Comparison of ENCODE assay signal across 8 mouse cellular contexts in genomic region chr2:92391703-92392317, GRCm38 (mm10). TPM values are rescaled to one million over a fixed set of nuclear protein-coding genes. Genes with fewer than 3 reads are reported as not detected.
DNase-seq lines count a peak whose midpoint lies in the region; ATAC-seq and TF ChIP-seq lines count a peak whose summit lies in the region.
"Had no signal": no experiment of that assay in that cellular context is flagged by ENCODE, and none has a peak within 500 bp of the region (broad histone marks: within the 10 kb centered on the region; RNA-seq: fewer than 3 reads in every experiment).

No protein-coding gene starts in this region.

- H3K4me2 ChIP-seq in intestine, embryonic 15.5 days (replicated peaks): peak overlapping the region; percentile 61
- peak overlapping the region; percentile 78 for H3K4me2 ChIP-seq in neural tube, embryonic 13.5 days

- DNase-seq in left cerebral cortex, adult 2 months (ENCODE audit: extremely low spot score in 1 of 2, low spot score in 2 of 2): no peak
- no peak for DNase-seq in left cerebral cortex, postnatal 25 days (ENCODE audit: low spot score in 2 of 2)
- no peak for DNase-seq in forebrain, embryonic 10.5 days (ENCODE audit: extremely low spot score, low spot score)
- DNase-seq in adrenal gland, adult 18-20 months (ENCODE audit: low spot score in 2 of 2): no peak
- DNase-seq in thymus, postnatal 36 days: no peak
- DNase-seq: thymus, adult 2 months had no signal

- H3K36me3 ChIP-seq in forebrain, embryonic 10.5 days (replicated peaks): peaks cover 20% of the 10 kb centered on the region
- H3K36me3 ChIP-seq in intestine, embryonic 15.5 days: 0 out of 2 replicates have a peak, but pooled peaks cover under 1% of the 10 kb centered on the region
- peaks cover 9% of the 10 kb centered on the region for H3K36me3 ChIP-seq in neural tube, embryonic 13.5 days

- intact Hi-C loops in left cerebral cortex, adult 2 months (cut with DNase I): no loop called here
- intact Hi-C loops in left cerebral cortex, postnatal 25 days (cut with DNase I): no loop called here

- 27% methylated on average over 11 of the region's 11 CpGs for WGBS in forebrain, embryonic 10.5 days
- 25% methylated on average over 11 of the region's 11 CpGs for WGBS in intestine, embryonic 15.5 days
- WGBS in neural tube, embryonic 13.5 days: 16% methylated on average over 11 of the region's 11 CpGs

- H3K4me3 ChIP-seq in left cerebral cortex, adult 2 months: peak overlapping the region; percentile 44
- H3K4me3 ChIP-seq in forebrain, embryonic 10.5 days: peak overlapping the region; percentile 90
- H3K4me3 ChIP-seq in intestine, embryonic 15.5 days (replicated peaks): peak overlapping the region; percentile 33
- H3K4me3 ChIP-seq in neural tube, embryonic 13.5 days: peak overlapping the region; percentile 41

- peak overlapping the region; percentile 90 for H3K27ac ChIP-seq in left cerebral cortex, adult 2 months
- H3K27ac ChIP-seq in forebrain, embryonic 10.5 days: peak overlapping the region; percentile 89
- peak overlapping the region; percentile 76 for H3K27ac ChIP-seq in intestine, embryonic 15.5 days
- H3K27ac ChIP-seq in neural tube, embryonic 13.5 days (replicated peaks): peak overlapping the region; percentile 95

- no peak for TF ChIP-seq CTCF in left cerebral cortex, adult 2 months (IDR thresholded peaks at IDR 0.05)

- no peaks in the 10 kb centered on the region for H3K9me3 ChIP-seq in forebrain, embryonic 10.5 days
- no peaks in the 10 kb centered on the region for H3K9me3 ChIP-seq in intestine, embryonic 15.5 days
- H3K9me3 ChIP-seq in neural tube, embryonic 13.5 days: no peaks in the 10 kb centered on the region

- H3K9ac ChIP-seq in intestine, embryonic 15.5 days: peak overlapping the region; percentile 50
- peak overlapping the region; percentile 74 for H3K9ac ChIP-seq in neural tube, embryonic 13.5 days

- H3K27me3 ChIP-seq in forebrain, embryonic 10.5 days (ENCODE audit: poor library complexity, severe bottlenecking): peaks cover 14% of the 10 kb centered on the region
- no peaks in the 10 kb centered on the region for H3K27me3 ChIP-seq in intestine, embryonic 15.5 days (replicated peaks)
- no peaks in the 10 kb centered on the region for H3K27me3 ChIP-seq in neural tube, embryonic 13.5 days

- H3K4me1 ChIP-seq in forebrain, embryonic 10.5 days: peaks cover 69% of the 10 kb centered on the region
- H3K4me1 ChIP-seq in intestine, embryonic 15.5 days (replicated peaks): peaks cover 40% of the 10 kb centered on the region
- H3K4me1 ChIP-seq in neural tube, embryonic 13.5 days (replicated peaks): peaks cover 79% of the 10 kb centered on the region

- no peak for ATAC-seq in intestine, embryonic 15.5 days
- ATAC-seq in neural tube, embryonic 13.5 days (ENCODE audit: low read depth): no peak

RNA-seq across cellular contexts. Expression of gene Mapk8ip1, which starts 9.3 kb away (rescaled TPM):
- total RNA-seq in left cerebral cortex, adult 2 months (2021): 100 to 1,000 TPM; 340 to 364 TPM
- total RNA-seq in left cerebral cortex, postnatal 25 days (2021): 100 to 1,000 TPM; 374 to 376 TPM
- 47.0 and 48.1 TPM in 2 replicates for polyA plus RNA-seq in forebrain, embryonic 10.5 days (2016; fragmentation: Nextera tagmentation; extraction: Ambion mirVana)
- polyA plus RNA-seq in intestine, embryonic 15.5 days (2015; fragmentation: Nextera tagmentation; extraction: Ambion mirVana): 19.4 and 21.3 TPM in 2 replicates
- 138 and 152 TPM in 2 replicates for polyA plus RNA-seq in neural tube, embryonic 13.5 days (2015; fragmentation: Nextera tagmentation; extraction: Ambion mirVana)
- 10 to 100 TPM; 29.6 to 32.3 TPM for total RNA-seq in adrenal gland, adult 18-20 months (2021)

RNA-seq across cellular contexts. Expression of gene 1700029I15Rik, which starts 9.5 kb away (rescaled TPM):
- 1 to 10 TPM; 5.3 TPM for total RNA-seq in left cerebral cortex, adult 2 months (2021)
- 1 to 10 TPM; 3.4 to 4.4 TPM for total RNA-seq in left cerebral cortex, postnatal 25 days (2021)
- polyA plus RNA-seq in forebrain, embryonic 10.5 days (2016; fragmentation: Nextera tagmentation; extraction: Ambion mirVana): 3.9 and 4.4 TPM in 2 replicates
- 2.9 and 3.0 TPM in 2 replicates for polyA plus RNA-seq in intestine, embryonic 15.5 days (2015; fragmentation: Nextera tagmentation; extraction: Ambion mirVana)
- polyA plus RNA-seq in neural tube, embryonic 13.5 days (2015; fragmentation: Nextera tagmentation; extraction: Ambion mirVana): 6.4 TPM in 2 replicates
- 10 to 100 TPM in 1 of 2 experiments, 1 to 10 TPM in 1; 6.6 to 15.3 TPM for total RNA-seq in adrenal gland, adult 18-20 months (2021)

RNA-seq across cellular contexts. Expression of gene Large2, which starts 17.1 kb away (rescaled TPM):
- total RNA-seq in left cerebral cortex, adult 2 months (2021): 1 to 10 TPM in 1 of 2 experiments, under 1 TPM in 1; 0.72 to 1.0 TPM
- under 1 TPM; 0.62 to 0.80 TPM for total RNA-seq in left cerebral cortex, postnatal 25 days (2021)
- polyA plus RNA-seq in forebrain, embryonic 10.5 days (2016; fragmentation: Nextera tagmentation; extraction: Ambion mirVana): 31.9 and 33.5 TPM in 2 replicates
- 10.0 and 11.8 TPM in 2 replicates for polyA plus RNA-seq in intestine, embryonic 15.5 days (2015; fragmentation: Nextera tagmentation; extraction: Ambion mirVana)
- polyA plus RNA-seq in neural tube, embryonic 13.5 days (2015; fragmentation: Nextera tagmentation; extraction: Ambion mirVana): 0.74 and 1.4 TPM in 2 replicates
- 1 to 10 TPM in 1 of 2 experiments, not detected in 1; 2.7 TPM for total RNA-seq in adrenal gland, adult 18-20 months (2021)

RNA-seq across cellular contexts. Expression of gene Pex16, which starts 17.3 kb away (rescaled TPM):
- total RNA-seq in left cerebral cortex, adult 2 months (2021): 10 to 100 TPM; 33.4 to 37.1 TPM
- total RNA-seq in left cerebral cortex, postnatal 25 days (2021): 10 to 100 TPM; 31.1 to 35.5 TPM
- 23.8 and 24.6 TPM in 2 replicates for polyA plus RNA-seq in forebrain, embryonic 10.5 days (2016; fragmentation: Nextera tagmentation; extraction: Ambion mirVana)
- 41.6 and 45.8 TPM in 2 replicates for polyA plus RNA-seq in intestine, embryonic 15.5 days (2015; fragmentation: Nextera tagmentation; extraction: Ambion mirVana)
- polyA plus RNA-seq in neural tube, embryonic 13.5 days (2015; fragmentation: Nextera tagmentation; extraction: Ambion mirVana): 31.6 and 35.0 TPM in 2 replicates
- total RNA-seq in adrenal gland, adult 18-20 months (2021): 100 to 1,000 TPM in 1 of 2 experiments, 10 to 100 TPM in 1; 90.6 to 183 TPM

RNA-seq across cellular contexts. Expression of gene Cry2, which starts 42.0 kb away (rescaled TPM):
- total RNA-seq in left cerebral cortex, adult 2 months (2021): 100 to 1,000 TPM; 126 to 129 TPM
- 100 to 1,000 TPM; 110 to 113 TPM for total RNA-seq in left cerebral cortex, postnatal 25 days (2021)
- 25.5 and 27.3 TPM in 2 replicates for polyA plus RNA-seq in forebrain, embryonic 10.5 days (2016; fragmentation: Nextera tagmentation; extraction: Ambion mirVana)
- 14.5 and 15.8 TPM in 2 replicates for polyA plus RNA-seq in intestine, embryonic 15.5 days (2015; fragmentation: Nextera tagmentation; extraction: Ambion mirVana)
- 35.9 and 37.7 TPM in 2 replicates for polyA plus RNA-seq in neural tube, embryonic 13.5 days (2015; fragmentation: Nextera tagmentation; extraction: Ambion mirVana)
- total RNA-seq in adrenal gland, adult 18-20 months (2021): 10 to 100 TPM; 20.6 to 46.2 TPM

Comparison
In these comparisons a context has a peak if more than half of its experiments do, and no peak if none do; other contexts are left out.
1. H3K4me3 ChIP-seq: peak in every context shown above with its lines; median percentile 90 in forebrain, embryonic 10.5 days; 44 in left cerebral cortex, adult 2 months; 41 in neural tube, embryonic 13.5 days; 33 in intestine, embryonic 15.5 days.
2. RNA of gene Mapk8ip1, which starts 9.3 kb away (total RNA-seq): 374 to 376 TPM in left cerebral cortex, postnatal 25 days and 340 to 364 TPM in left cerebral cortex, adult 2 months; 29.6 to 32.3 TPM in adrenal gland, adult 18-20 months; every median in the first group is over 10 times any median in the second.
3. Peak in every context shown above with its lines, with median percentiles within 50 percentile points of each other: H3K27ac ChIP-seq.